Mouse (Mus musculus) pancreas, adult 10 weeks (tissue): ENCODE results near the gene Krtap10-10. TPM values are rescaled to one million over a fixed set of nuclear protein-coding genes. Genes with fewer than 3 reads are reported as not detected.

ENCODE experiments used
- polyA plus RNA-seq: library from polyadenylated mRNA; stranded (reverse); fragments of 350-450 nt; fragmentation: Illumina TruSeq; extraction: RNeasy Lipid Tissue Mini Kit (QIAGEN cat#74804); gene quantifications from one replicate; pipeline ENCODE4 v1.2.3, GENCODE M21; 2015; ENCODE audit warnings: low read depth, low replicate concordance; ENCODE audit not compliant: insufficient read depth

Krtap10-10 gene
- not detected for polyA plus RNA-seq

DNA sequence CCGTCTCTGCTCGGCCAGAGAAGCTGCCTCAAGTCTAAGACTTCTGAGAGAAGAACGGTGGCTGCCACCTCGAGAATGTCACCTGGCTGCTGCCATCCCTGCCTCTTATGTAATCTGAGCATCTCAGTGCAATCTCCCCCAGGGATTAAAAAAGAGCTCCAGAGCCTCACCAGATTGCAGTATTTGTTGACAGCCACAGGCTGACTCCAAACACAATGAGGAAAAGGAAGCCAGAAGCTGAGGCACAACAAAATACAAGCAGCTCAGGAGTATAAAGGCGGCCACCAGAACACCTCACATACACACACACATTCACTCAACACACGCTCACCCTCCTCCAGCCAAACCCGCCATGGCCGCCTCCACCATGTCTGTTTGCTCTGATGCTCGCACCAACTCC, at the start of gene Krtap10-10:
TSS of gene Krtap10-10 (plus strand) at position 301 of the 400 bp plus-strand sequence.

DNA sequence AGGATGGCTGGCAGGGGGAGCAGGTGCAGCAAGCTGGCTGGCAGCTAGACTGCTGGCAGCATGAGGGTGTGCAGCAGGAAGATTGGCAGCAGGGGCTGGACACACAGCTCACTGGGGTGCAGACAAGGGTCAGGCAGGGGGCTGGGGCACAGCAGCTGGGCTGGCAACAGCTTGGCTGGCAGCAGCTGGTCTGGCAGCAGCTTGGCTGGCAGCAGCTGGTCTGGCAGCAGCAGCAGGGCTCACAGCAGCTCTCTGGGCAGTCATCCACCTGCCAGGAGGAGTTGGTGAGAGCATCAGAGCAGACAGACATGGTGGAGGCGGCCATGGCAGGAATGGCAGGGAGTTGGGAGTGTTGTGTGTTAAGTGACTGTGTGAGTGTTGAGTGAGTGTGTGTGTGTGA, 47.9 kb upstream of the Krtap10-10 start, which contains the start of gene Gm7137:
TSS of gene Gm7137 (minus strand) at position 325 of the 400 bp plus-strand sequence.

GRCm38 (mm10) chr10:77794976-77795375, 40.8 kb upstream of the Krtap10-10 start, which contains the start of gene Gm9639:
Gm9639 (minus strand) TSS chr10:77795076.

DNA sequence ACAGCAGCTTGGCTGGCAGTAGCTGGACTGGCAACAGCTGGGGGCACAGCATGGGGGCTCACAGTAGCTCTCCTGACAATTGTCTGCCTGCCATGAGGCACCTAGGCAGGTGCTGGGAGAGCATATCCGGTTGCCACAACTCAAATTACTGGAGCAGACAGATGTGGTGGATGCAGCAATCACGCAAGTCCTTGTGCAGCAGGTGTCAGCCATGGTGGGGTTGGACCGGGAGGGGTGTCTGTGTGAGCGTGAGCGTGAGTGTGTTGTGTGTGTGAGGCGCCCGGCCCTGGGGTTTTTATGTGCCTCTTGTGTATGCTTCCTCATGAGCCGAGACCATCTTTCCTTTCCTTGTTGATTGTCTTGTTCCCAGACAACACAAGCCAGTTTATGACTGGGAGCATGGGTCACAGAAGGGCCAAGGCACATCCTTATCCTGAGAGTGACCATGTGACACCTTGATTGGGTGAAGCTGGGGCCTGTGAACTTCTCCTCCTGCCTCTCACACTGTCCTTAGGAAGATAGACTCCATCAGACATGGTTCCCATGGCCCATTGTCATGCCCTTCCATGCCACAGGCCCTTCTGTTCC, 36.7 kb upstream of the Krtap10-10 start, which contains the start of gene Gm19668:
TSS of gene Gm19668 (minus strand) at position 213 of the 588 bp plus-strand sequence.

DNA sequence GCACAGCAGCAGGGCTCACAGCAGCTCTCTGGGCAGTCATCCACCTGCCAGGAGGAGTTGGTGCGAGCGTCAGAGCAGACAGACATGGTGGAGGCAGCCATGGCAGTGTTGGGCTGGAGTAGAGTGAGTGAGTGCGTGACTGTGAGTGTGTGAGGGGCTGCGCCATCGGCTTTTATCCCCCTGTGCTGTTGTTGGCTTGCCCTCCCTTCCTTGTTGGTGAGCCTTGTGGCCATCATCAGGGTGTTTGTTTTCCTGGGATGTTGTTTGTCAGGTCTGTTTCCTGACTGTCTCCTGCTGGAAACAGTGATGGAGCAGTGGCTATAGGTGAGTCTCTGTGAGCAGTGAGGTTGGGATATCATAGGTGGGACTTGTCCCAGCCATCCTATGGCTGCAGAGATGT, 24.0 kb upstream of the Krtap10-10 start, which contains the start of gene Gm9507:
TSS of gene Gm9507 (minus strand) at position 101 of the 400 bp plus-strand sequence.

GRCm38 (mm10) chr10:77814382-77814781, 21.4 kb upstream of the Krtap10-10 start, which contains the start of gene Gm2696:
Gm2696 (plus strand) TSS chr10:77814682.

DNA sequence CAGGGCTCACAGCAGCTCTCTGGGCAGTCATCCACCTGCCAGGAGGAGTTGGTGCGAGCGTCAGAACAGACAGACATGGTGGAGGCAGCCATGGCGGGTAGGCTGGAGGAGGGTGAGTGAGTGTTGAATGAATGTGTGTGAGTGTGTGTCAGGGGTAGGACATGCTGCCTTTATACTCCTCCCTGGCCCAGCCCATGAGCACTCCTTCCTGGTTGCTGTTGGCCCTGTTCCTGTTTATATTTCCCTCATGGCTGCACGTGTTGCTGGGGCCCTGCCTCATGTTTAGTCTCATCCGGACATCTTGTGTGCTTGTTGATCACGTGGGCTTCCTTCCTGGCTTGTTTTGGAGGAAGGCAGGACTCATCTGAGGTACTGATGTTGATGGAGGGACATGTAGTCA, 8.8 kb upstream of the Krtap10-10 start, which contains the start of gene Krtap10-4:
TSS of gene Krtap10-4 (minus strand) at position 145 of the 400 bp plus-strand sequence.

DNA sequence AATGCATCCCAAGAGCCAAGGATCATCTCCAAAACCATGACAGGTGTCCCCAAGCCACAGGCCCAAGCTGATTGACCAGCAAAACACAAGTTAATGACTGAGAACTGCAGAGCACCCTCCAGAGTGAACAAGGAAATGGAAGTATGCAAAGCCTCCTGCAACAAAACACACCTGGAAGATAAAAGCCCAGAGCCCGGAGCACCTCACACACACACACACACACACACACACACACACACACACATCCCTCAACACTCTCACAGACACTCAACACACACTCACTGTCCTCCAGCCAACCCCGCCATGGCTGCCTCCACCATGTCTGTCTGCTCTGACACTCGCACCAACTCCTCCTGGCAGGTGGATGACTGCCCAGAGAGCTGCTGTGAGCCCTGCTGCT, 10.8 kb downstream of the Krtap10-10 start, which contains the start of gene Gm36176:
TSS of gene Gm36176 (plus strand) at position 301 of the 400 bp plus-strand sequence.

DNA sequence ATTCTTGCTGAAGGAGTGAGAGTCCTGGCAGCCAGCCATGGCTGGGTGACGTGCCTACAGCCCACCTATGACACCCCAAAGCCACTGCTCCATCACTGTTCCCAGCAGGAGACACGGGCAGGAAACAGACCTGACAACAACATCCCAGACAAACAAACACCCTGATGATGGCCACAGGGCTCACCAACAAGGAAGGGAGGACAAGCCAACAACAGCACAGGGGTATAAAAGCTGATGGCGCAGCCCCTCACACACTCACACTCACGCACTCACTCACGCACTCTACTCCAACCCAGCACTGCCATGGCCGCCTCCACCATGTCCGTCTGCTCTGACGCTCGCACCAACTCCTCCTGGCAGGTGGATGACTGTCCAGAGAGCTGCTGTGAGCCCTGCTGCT, 16.8 kb downstream of the Krtap10-10 start, which contains the start of gene Gm10318:
TSS of gene Gm10318 (plus strand) at position 301 of the 400 bp plus-strand sequence.

DNA sequence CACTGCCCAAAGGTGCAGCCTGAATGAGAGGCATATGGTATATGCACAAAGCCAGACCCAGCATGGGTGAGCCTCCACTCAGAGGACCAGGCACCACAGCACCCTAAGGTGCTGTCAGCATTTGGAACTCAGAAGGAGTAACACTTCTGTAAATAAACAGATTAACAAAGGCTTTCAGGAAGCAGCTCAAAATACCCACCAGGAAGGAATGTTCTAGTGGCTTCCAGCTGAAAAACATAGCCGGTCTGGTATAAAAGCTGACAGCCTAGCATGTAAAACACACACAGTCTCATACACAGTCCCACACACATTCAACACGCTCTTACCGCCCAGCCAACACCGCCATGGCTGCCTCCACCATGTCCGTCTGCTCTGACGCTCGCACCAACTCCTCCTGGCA, 25.9 kb downstream of the Krtap10-10 start, which contains the start of gene Gm3285:
TSS of gene Gm3285 (plus strand) at position 301 of the 400 bp plus-strand sequence.

Other genes with a start within 250 kb of the Krtap10-10 start
- gene Sumo3, start 229.8 kb upstream of the Krtap10-10 start, polyA plus RNA-seq: 25.0 TPM
- gene Gm49325, start 229.8 kb upstream of the Krtap10-10 start, polyA plus RNA-seq: not detected
- gene Ube2g2, start 213.7 kb upstream of the Krtap10-10 start, polyA plus RNA-seq: 14.4 TPM
- gene Tspear, start 149.4 kb upstream of the Krtap10-10 start, polyA plus RNA-seq: not detected
- gene Gm19402, start 145.2 kb upstream of the Krtap10-10 start, polyA plus RNA-seq: not detected
- not detected for gene Gm9508, start 138.7 kb upstream of the Krtap10-10 start, polyA plus RNA-seq
- gene Gm10272, start 129.3 kb upstream of the Krtap10-10 start, polyA plus RNA-seq: not detected
- gene Gm10024, start 124.5 kb upstream of the Krtap10-10 start, polyA plus RNA-seq: not detected
- not detected for gene Gm10142, start 120.1 kb upstream of the Krtap10-10 start, polyA plus RNA-seq
- not detected for gene Krtap12-1, start 115.3 kb upstream of the Krtap10-10 start, polyA plus RNA-seq
- not detected for gene Gm10100, start 109.5 kb upstream of the Krtap10-10 start, polyA plus RNA-seq
- gene Gm18596, start 93.3 kb upstream of the Krtap10-10 start, polyA plus RNA-seq: not detected
- gene Gm9736, start 84.6 kb upstream of the Krtap10-10 start, polyA plus RNA-seq: not detected
- gene Gm3233, start 76.3 kb upstream of the Krtap10-10 start, polyA plus RNA-seq: not detected
- gene Gm3238, start 64.6 kb upstream of the Krtap10-10 start, polyA plus RNA-seq: not detected
- not detected for gene Gm7138, start 59.0 kb upstream of the Krtap10-10 start, polyA plus RNA-seq
- not detected for gene Gm3250, start 53.4 kb upstream of the Krtap10-10 start, polyA plus RNA-seq
- not detected for gene Gm7137, start 47.7 kb upstream of the Krtap10-10 start, polyA plus RNA-seq
- gene Gm9639, start 40.9 kb upstream of the Krtap10-10 start, polyA plus RNA-seq: not detected
- not detected for gene Gm19668, start 36.8 kb upstream of the Krtap10-10 start, polyA plus RNA-seq
- gene Gm9507, start 24.1 kb upstream of the Krtap10-10 start, polyA plus RNA-seq: not detected
- gene Gm2696, start 21.3 kb upstream of the Krtap10-10 start, polyA plus RNA-seq: not detected
- gene Krtap10-4, start 8.9 kb upstream of the Krtap10-10 start, polyA plus RNA-seq: not detected
- gene Gm36176, start 10.9 kb downstream of the Krtap10-10 start, polyA plus RNA-seq: not detected
- gene Gm10318, start 16.9 kb downstream of the Krtap10-10 start, polyA plus RNA-seq: not detected
- not detected for gene Gm3285, start 26.0 kb downstream of the Krtap10-10 start, polyA plus RNA-seq
- gene Lrrc3, start 66.6 kb downstream of the Krtap10-10 start, polyA plus RNA-seq: 0.48 TPM
- 1.4 TPM for gene Trpm2, start 134.6 kb downstream of the Krtap10-10 start, polyA plus RNA-seq
- 6.9 TPM for gene 1810043G02Rik, start 142.6 kb downstream of the Krtap10-10 start, polyA plus RNA-seq
- gene Pfkl, start 174.1 kb downstream of the Krtap10-10 start, polyA plus RNA-seq: 9.8 TPM
- gene Dnmt3l, start 206.0 kb downstream of the Krtap10-10 start, polyA plus RNA-seq: not detected
- gene Aire, start 207.7 kb downstream of the Krtap10-10 start, polyA plus RNA-seq: not detected
- gene Icosl, start 233.4 kb downstream of the Krtap10-10 start, polyA plus RNA-seq: 4.5 TPM